Mouse (Mus musculus) MEL (cell line): ENCODE measurements at regions not wholly inside any gene's neighbourhood (a gene's known extent, or its start where the extent isn't known, plus 50 kb on each side); places are given as distances from the start of the nearest gene placed in this dataset.

ENCODE experiments used
- DNase-seq: peaks from one replicate; pipeline ENCODE4 v3.0.0; 2011; ENCODE audit warnings: low read depth, low spot score
- H3K27ac ChIP-seq: 2 replicates; pipeline ENCODE4 v1.5.1; 2012; ENCODE audit warnings: low read depth, mild to moderate bottlenecking, control low read depth, low read length, moderate library complexity; ENCODE audit not compliant: control insufficient read depth
- H3K27me3 ChIP-seq, 2 experiments: fragments of 150-350 bp in 1 of 2; sonication (generic) in 1 of 2; 2 replicates each; pipeline ENCODE4 v1.6.1; 2012; ENCODE audit warnings: low read length in 2 of 2, mild to moderate bottlenecking in 2 of 2, improper control_type of control experiment in 1 of 2, moderate library complexity in 1 of 2; ENCODE audit not compliant: insufficient read depth in 2 of 2, control insufficient read depth in 1 of 2
- H3K36me3 ChIP-seq, 2 experiments: 2 replicates each; pipeline ENCODE4 v1.6.1; 2012 to 2014; ENCODE audit warnings: low read length in 2 of 2, improper control_type of control experiment in 1 of 2, inconsistent platforms in 1 of 2, mild to moderate bottlenecking in 1 of 2; ENCODE audit not compliant: insufficient read depth in 2 of 2, control insufficient read depth in 1 of 2
- H3K4me1 ChIP-seq, 2 experiments: fragments of 150-350 bp in 1 of 2; sonication (generic) in 1 of 2; 2 replicates each; pipeline ENCODE4 v1.6.1; 2012; ENCODE audit warnings: low read length in 2 of 2, improper control_type of control experiment in 1 of 2, mild to moderate bottlenecking in 1 of 2; ENCODE audit not compliant: insufficient read depth in 2 of 2, control insufficient read depth in 1 of 2
- H3K4me3 ChIP-seq, 2 experiments: fragments of 150-350 bp in 1 of 2; sonication (generic) in 1 of 2; 2 replicates each; pipeline ENCODE4 v1.5.1; 2012; ENCODE audit warnings: low read depth in 2 of 2, low read length in 2 of 2, mild to moderate bottlenecking in 2 of 2, moderate library complexity in 2 of 2, control low read depth in 1 of 2, improper control_type of control experiment in 1 of 2; ENCODE audit not compliant: control insufficient read depth in 1 of 2, insufficient read depth in 1 of 2
- H3K79me2 ChIP-seq: 2 replicates; pipeline ENCODE4 v1.6.1; 2012; ENCODE audit warnings: mild to moderate bottlenecking, low read length, moderate library complexity; ENCODE audit not compliant: control insufficient read depth, poor library complexity, insufficient read depth
- H3K9ac ChIP-seq: 2 replicates; pipeline ENCODE4 v1.6.1; 2012; ENCODE audit warnings: low read depth, mild to moderate bottlenecking, control low read depth, low read length, moderate library complexity; ENCODE audit not compliant: control insufficient read depth, poor library complexity, severe bottlenecking
- H3K9me3 ChIP-seq: fragments of 150-350 bp; sonication (generic); replicated peaks from 2 replicates; pipeline ENCODE4 v1.6.1; 2012; ENCODE audit warnings: mild to moderate bottlenecking, low read length, improper control_type of control experiment, moderate library complexity; ENCODE audit not compliant: insufficient read depth
- BHLHE40 ChIP-seq: IDR thresholded peaks from 2 replicates; pipeline ENCODE4 v1.6.1; 2012; ENCODE audit warnings: low read depth, mild to moderate bottlenecking, inconsistent platforms, low read length, improper control_type of control experiment, borderline replicate concordance
- E2F4 ChIP-seq: IDR thresholded peaks from 2 replicates; pipeline ENCODE4 v1.6.1; 2011; ENCODE audit warnings: low read depth, low read length, improper control_type of control experiment, borderline replicate concordance
- ELF1 ChIP-seq: IDR thresholded peaks from 2 replicates; pipeline ENCODE4 v1.6.1; 2014; ENCODE audit warnings: low read depth, mild to moderate bottlenecking, inconsistent platforms, low read length, improper control_type of control experiment, moderate library complexity
- EP300 ChIP-seq, 2 experiments: IDR thresholded peaks; 2 replicates each; pipeline ENCODE4 v1.6.1; 2011; ENCODE audit warnings: improper control_type of control experiment in 2 of 2, low read length in 2 of 2, low read depth in 1 of 2, mild to moderate bottlenecking in 1 of 2
- ETS1 ChIP-seq: IDR thresholded peaks from 2 replicates; pipeline ENCODE4 v1.6.1; 2012; ENCODE audit warnings: low read depth, mild to moderate bottlenecking, inconsistent platforms, low read length, improper control_type of control experiment, moderate library complexity
- GABPA ChIP-seq: IDR thresholded peaks from 2 replicates; pipeline ENCODE4 v1.6.1; 2012; ENCODE audit warnings: low read depth, mild to moderate bottlenecking, inconsistent platforms, low read length, improper control_type of control experiment, moderate library complexity
- HCFC1 ChIP-seq: IDR thresholded peaks from 2 replicates; pipeline ENCODE4 v1.6.1; 2012; ENCODE audit warnings: low read depth, mild to moderate bottlenecking, inconsistent platforms, low read length, improper control_type of control experiment, moderate library complexity
- JUND ChIP-seq: IDR thresholded peaks from 2 replicates; pipeline ENCODE4 v1.6.1; 2011; ENCODE audit warnings: low read depth, mild to moderate bottlenecking, improper control_type of control experiment, low read length
- KAT2A ChIP-seq: conservative IDR thresholded peaks from 2 replicates; pipeline ENCODE4 v1.6.1; 2012; ENCODE audit warnings: low read depth, low read length, improper control_type of control experiment, inconsistent platforms
- MAX ChIP-seq: IDR thresholded peaks from 2 replicates; pipeline ENCODE4 v1.6.1; 2011; ENCODE audit warnings: low read length, improper control_type of control experiment
- MAZ ChIP-seq: IDR thresholded peaks from 2 replicates; pipeline ENCODE4 v1.6.1; 2012; ENCODE audit warnings: low read depth, mild to moderate bottlenecking, inconsistent platforms, low read length, improper control_type of control experiment
- MXI1 ChIP-seq: IDR thresholded peaks from 2 replicates; pipeline ENCODE4 v1.6.1; 2011; ENCODE audit warnings: mild to moderate bottlenecking, low read depth, low read length, improper control_type of control experiment
- MYB ChIP-seq: IDR thresholded peaks from 2 replicates; pipeline ENCODE4 v1.6.1; 2011; ENCODE audit warnings: mild to moderate bottlenecking, low read depth, low read length, improper control_type of control experiment
- NELFE ChIP-seq: IDR thresholded peaks from 2 replicates; pipeline ENCODE4 v1.6.1; 2011; ENCODE audit warnings: low read depth, low read length, improper control_type of control experiment
- NRF1 ChIP-seq: IDR thresholded peaks from 2 replicates; pipeline ENCODE4 v1.6.1; 2014; ENCODE audit warnings: low read depth, mild to moderate bottlenecking, inconsistent platforms, low read length, improper control_type of control experiment, moderate library complexity; ENCODE audit not compliant: poor library complexity, insufficient read depth, severe bottlenecking
- POLR2A ChIP-seq, 2 experiments: IDR thresholded peaks; 2 replicates each; pipeline ENCODE4 v1.6.1; 2011 to 2012; ENCODE audit warnings: low read length in 2 of 2, mild to moderate bottlenecking in 2 of 2, control low read depth in 1 of 2, improper control_type of control experiment in 1 of 2, low read depth in 1 of 2, moderate library complexity in 1 of 2; ENCODE audit not compliant: control insufficient read depth in 1 of 2, insufficient read depth in 1 of 2, poor library complexity in 1 of 2
- SMC3 ChIP-seq: IDR thresholded peaks from 2 replicates; pipeline ENCODE4 v1.6.1; 2011; ENCODE audit warnings: low read depth, low read length, improper control_type of control experiment
- TBP ChIP-seq: IDR thresholded peaks from 2 replicates; pipeline ENCODE4 v1.8.0; 2011; ENCODE audit warnings: low read depth, low read length, improper control_type of control experiment
- TCF12 ChIP-seq: IDR thresholded peaks from 2 replicates; pipeline ENCODE4 v1.6.1; 2014; ENCODE audit warnings: low read depth, mild to moderate bottlenecking, inconsistent platforms, low read length, improper control_type of control experiment, moderate library complexity
- UBTF ChIP-seq: IDR thresholded peaks from 2 replicates; pipeline ENCODE4 v1.6.1; 2012; ENCODE audit warnings: low read depth, mild to moderate bottlenecking, inconsistent platforms, low read length, improper control_type of control experiment, moderate library complexity, borderline replicate concordance; ENCODE audit not compliant: insufficient read depth
- ZNF384 ChIP-seq: IDR thresholded peaks from 2 replicates; pipeline ENCODE4 v1.6.1; 2012; ENCODE audit warnings: low read depth, mild to moderate bottlenecking, inconsistent platforms, low read length, improper control_type of control experiment

DNA sequence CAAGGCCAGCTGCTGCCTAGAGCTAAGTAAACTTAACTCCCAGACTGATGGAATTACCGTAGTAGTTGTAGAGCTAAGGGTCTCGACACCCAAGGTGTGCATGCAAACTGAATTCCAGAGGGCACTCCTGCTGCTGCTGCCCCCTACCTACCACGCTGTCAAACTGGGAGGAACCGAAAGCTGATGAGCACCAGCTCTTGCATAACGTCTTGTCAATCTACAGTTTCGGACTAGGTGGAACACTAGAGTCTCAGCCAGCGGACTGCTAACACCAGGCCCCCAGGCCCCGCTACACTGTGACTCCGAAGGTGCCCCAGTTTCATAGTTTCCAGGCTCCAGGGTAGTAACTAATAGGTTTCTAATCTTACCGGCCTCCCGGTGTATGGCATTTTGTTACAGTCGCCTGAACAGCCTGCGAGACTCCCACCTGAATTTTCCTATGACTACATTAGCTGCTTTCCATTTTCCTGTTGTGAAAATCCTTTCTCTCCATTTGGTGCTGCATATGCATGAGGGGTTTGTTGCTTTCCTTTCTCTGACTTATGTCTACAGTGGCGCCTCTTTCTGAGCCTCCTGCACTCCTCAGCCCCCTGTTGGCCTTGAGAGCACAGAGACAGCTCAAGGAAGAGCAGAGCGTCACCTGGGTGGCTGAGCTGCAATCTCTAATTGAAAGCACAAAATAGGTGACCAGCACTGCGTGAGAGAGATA lies 243.2 kb upstream of the Slc24a2 start:
- no peaks in the 10 kb centered on the region for H3K4me1 ChIP-seq
- no peak overlapping the region for H3K27ac ChIP-seq
- H3K4me3 ChIP-seq = no peak overlapping the region
- H3K9me3 ChIP-seq = no peaks in the 10 kb centered on the region
- H3K36me3 ChIP-seq = no peaks in the 10 kb centered on the region
- H3K9ac ChIP-seq = no peak overlapping the region
- H3K79me2 ChIP-seq = no peaks in the 10 kb centered on the region
- TF ChIP-seq JUND (no peak), GABPA (no peak), ZNF384 (no peak), HCFC1 (no peak), ETS1 (no peak), NRF1 (no peak), ELF1 (no peak), KAT2A (no peak), MYB (no peak), MAX (no peak), UBTF (no peak), E2F4 (no peak), MXI1 (no peak), NELFE (no peak), EP300 (IDR thresholded peaks at IDR 0.05; ENCODE audit: low read depth in 1 of 2, low read length in 2 of 2) (no peak)
- DNase-seq = no peak
- H3K27me3 ChIP-seq = peaks cover 0 to 1% of the 10 kb centered on the region in 2 experiments; a peak in 1 of 4 replicates

DNA sequence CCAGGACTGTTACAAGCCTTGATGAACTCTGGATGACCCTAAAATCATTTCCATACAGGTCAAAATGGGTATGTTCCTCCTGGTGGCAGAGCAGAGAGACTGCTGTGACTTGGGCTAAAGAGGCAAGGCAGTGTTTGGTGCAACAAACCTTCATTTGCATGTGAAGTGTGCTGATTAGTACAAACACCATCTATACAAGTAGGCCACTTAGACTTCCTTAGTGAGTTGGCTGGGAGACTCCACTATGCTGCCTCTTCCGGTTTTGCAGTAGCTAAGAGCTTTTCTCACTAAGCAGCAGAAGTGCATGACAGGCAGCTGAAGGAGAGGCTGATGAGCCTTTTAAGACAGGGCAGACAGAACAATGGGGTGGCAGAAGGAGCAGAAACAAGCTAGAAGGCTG lies 242.5 kb upstream of the Slc24a2 start:
- TF ChIP-seq BHLHE40 = no peak
- TF ChIP-seq MYB = no peak
- no peak for TF ChIP-seq POLR2A (IDR thresholded peaks at IDR 0.05; ENCODE audit: control insufficient read depth in 1 of 2, insufficient read depth in 1 of 2, low read depth in 1 of 2, low read length in 2 of 2, poor library complexity in 1 of 2)
- TF ChIP-seq SMC3 = no peak
- no peak for TF ChIP-seq TBP
- no peak for TF ChIP-seq GABPA
- no peak for TF ChIP-seq MAZ
- no peak for TF ChIP-seq ELF1
- TF ChIP-seq ZNF384 = no peak
- TF ChIP-seq JUND = no peak
- TF ChIP-seq TCF12 = no peak
- no peak for TF ChIP-seq ETS1
- TF ChIP-seq, all 39 proteins: peak for 0
- no peak for DNase-seq
- no peak overlapping the region for H3K4me3 ChIP-seq
- no peak overlapping the region for H3K9ac ChIP-seq
- no peaks in the 10 kb centered on the region for H3K9me3 ChIP-seq
- H3K36me3 ChIP-seq = no peaks in the 10 kb centered on the region
- peaks cover 0 to 1% of the 10 kb centered on the region in 2 experiments; a peak in 1 of 4 replicates for H3K27me3 ChIP-seq
- H3K4me1 ChIP-seq = no peaks in the 10 kb centered on the region
- H3K79me2 ChIP-seq = no peaks in the 10 kb centered on the region
- H3K27ac ChIP-seq = no peak overlapping the region
